Mouse (Mus musculus) left cerebral cortex, adult 11 months (tissue): ENCODE data around the gene Elp4.

ENCODE experiments used
- DNase-seq: peaks from one replicate; pipeline ENCODE4 v3.0.0; 2022; ENCODE audit warnings: low spot score

The Elp4 gene

GRCm38 (mm10) chr2:105669881-105670730 lies 234.3 kb downstream of the Elp4 start:
- no peak for DNase-seq

- DNase-seq = no peak
Observed at GRCm38 (mm10) chr2:105669371-105669861, 234.9 kb downstream of the Elp4 start.

- DNase-seq = no peak
Observed at GRCm38 (mm10) chr2:105668271-105669270, 235.8 kb downstream of the Elp4 start, which contains the start of gene Pax6. Pax6 (plus strand) TSS chr2:105668900.

GRCm38 (mm10) chr2:105667626-105667950 lies 236.8 kb downstream of the Elp4 start:
- DNase-seq = no peak

GRCm38 (mm10) chr2:105666763-105667625 lies 237.4 kb downstream of the Elp4 start:
- DNase-seq = no peak

- DNase-seq = no peak
Observed at GRCm38 (mm10) chr2:105666331-105666730, 238.0 kb downstream of the Elp4 start.

GRCm38 (mm10) chr2:105665491-105666250 lies 238.7 kb downstream of the Elp4 start:
- DNase-seq = no peak

GRCm38 (mm10) chr2:105664996-105665395 lies 239.4 kb downstream of the Elp4 start:
- no peak for DNase-seq

GRCm38 (mm10) chr2:105663101-105663511 lies 241.3 kb downstream of the Elp4 start:
- no peak for DNase-seq

- DNase-seq = no peak
Observed at GRCm38 (mm10) chr2:105662606-105663005, 241.8 kb downstream of the Elp4 start.

- no peak for DNase-seq
Observed at GRCm38 (mm10) chr2:105662121-105662520, 242.2 kb downstream of the Elp4 start.

- no peak for DNase-seq
Observed at GRCm38 (mm10) chr2:105661623-105662066, 242.7 kb downstream of the Elp4 start.

- no peak for DNase-seq
Observed at GRCm38 (mm10) chr2:105660874-105661622, 243.3 kb downstream of the Elp4 start.

- DNase-seq = no peak
Observed at GRCm38 (mm10) chr2:105659926-105660873, 244.2 kb downstream of the Elp4 start.

- DNase-seq = no peak
Observed at GRCm38 (mm10) chr2:105659350-105659749, 245.0 kb downstream of the Elp4 start.

GRCm38 (mm10) chr2:105656456-105656855 lies 247.9 kb downstream of the Elp4 start:
- no peak for DNase-seq
